Mouse (Mus musculus) limb, embryonic 11.5 days (tissue): Measurements from ENCODE around the gene Olfr124. TPM values are rescaled to one million over a fixed set of nuclear protein-coding genes. Genes with fewer than 3 reads are reported as not detected.

Experiments
- ATAC-seq: fragments of 200-750 bp; cut with Nextera tagmentation; 2 replicates; pipeline ENCODE4 v1.8.0; 2017; ENCODE audit warnings: low read depth; ENCODE audit not compliant: insufficient number of reproducible peaks, low FRiP score, low TSS enrichment
- DNase-seq: peaks from one replicate; pipeline ENCODE4 v3.0.0-alpha.2; 2015; ENCODE audit warnings: low spot score
- H3K27ac ChIP-seq: fragments of 300-500 bp; sonication (generic); replicated peaks from 2 replicates; pipeline ENCODE4 v1.5.1; 2014; ENCODE audit warnings: low read depth, mild to moderate bottlenecking, low read length
- H3K27me3 ChIP-seq: fragments of 300-500 bp; sonication (generic); 2 replicates; pipeline ENCODE4 v1.6.1; 2014; ENCODE audit warnings: mild to moderate bottlenecking, low read length, mixed read lengths; ENCODE audit not compliant: control insufficient read depth, insufficient read depth
- H3K36me3 ChIP-seq: fragments of 300-500 bp; sonication (generic); 2 replicates; pipeline ENCODE4 v1.6.1; 2014; ENCODE audit warnings: mild to moderate bottlenecking, low read length, moderate library complexity, mixed read lengths; ENCODE audit not compliant: control insufficient read depth, insufficient read depth
- H3K4me1 ChIP-seq: fragments of 300-500 bp; sonication (generic); 2 replicates; pipeline ENCODE4 v1.6.1; 2014; ENCODE audit warnings: low read length, mixed read lengths; ENCODE audit not compliant: control insufficient read depth, insufficient read depth
- H3K4me2 ChIP-seq: fragments of 300-500 bp; sonication (generic); 2 replicates; pipeline ENCODE4 v1.6.1; 2014; ENCODE audit warnings: low read depth, mild to moderate bottlenecking, moderate library complexity; ENCODE audit not compliant: severe bottlenecking
- H3K4me3 ChIP-seq: fragments of 300-500 bp; sonication (generic); 2 replicates; pipeline ENCODE4 v1.5.1; 2014; ENCODE audit warnings: low read depth, low read length
- H3K9ac ChIP-seq: fragments of 300-500 bp; sonication (generic); 2 replicates; pipeline ENCODE4 v1.6.1; 2014; ENCODE audit warnings: mild to moderate bottlenecking, low read length
- H3K9me3 ChIP-seq: fragments of 300-500 bp; sonication (generic); 2 replicates; pipeline ENCODE4 v1.6.1; 2016; ENCODE audit warnings: low read length; ENCODE audit not compliant: control insufficient read depth
- WGBS: fragments of 180-500 bp; shearing (Covaris S2); extraction: QIAGEN DNeasy Blood & Tissue Kit; methylation state at CpG from one replicate; pipeline ENCODE4 v1.1.7; 2014; 5-methylcytosine and 5-hydroxymethylcytosine counted together
- polyA plus RNA-seq: library from polyadenylated mRNA; unstranded; fragments of >200 nt; fragmentation: Nextera tagmentation; extraction: Ambion mirVana; gene quantifications from 2 replicates; pipeline ENCODE4 v1.2.1, GENCODE M21; 2014

Gene Olfr124
- polyA plus RNA-seq = not detected in 2 replicates

GRCm38 (mm10) chr17:37799588-37799987 is at the start of gene Olfr124:
TSS of gene Olfr124 (plus strand) at chr17:37799888.
- Histone ChIP-seq H3K4me2 (no peak within 1 kb of the TSS), H3K4me1 (no peaks in the 10 kb centered on the region), H3K36me3 (no peaks in the 10 kb centered on the region), H3K9me3 (peaks cover 3% of the 10 kb centered on the region; the same call in 1 of the 2 replicates), H3K9ac (no peak within 1 kb of the TSS), H3K27ac (no peak within 1 kb of the TSS), H3K4me3 (no peak within 1 kb of the TSS), H3K27me3 (no peaks in the 10 kb centered on the region)
- ATAC-seq = no peak
- no peak for DNase-seq
- WGBS = 90% methylated on average over 3 of the region's 3 CpGs

GRCm38 (mm10) chr17:37768307-37768706 is 31.4 kb upstream of the Olfr124 start, which contains the start of gene Olfr122:
TSS of gene Olfr122 (plus strand) at chr17:37768607.
- WGBS = 87% methylated on average over 4 of the region's 4 CpGs
- H3K27me3 ChIP-seq = no peaks in the 10 kb centered on the region
- no peak within 1 kb of the TSS for H3K9ac ChIP-seq
- DNase-seq (no peak), ATAC-seq (no peak)
- no peak within 1 kb of the TSS for H3K4me3 ChIP-seq
- H3K27ac ChIP-seq = no peak within 1 kb of the TSS
- no peak within 1 kb of the TSS for H3K4me2 ChIP-seq
- H3K4me1 ChIP-seq = no peaks in the 10 kb centered on the region
- no peaks in the 10 kb centered on the region for H3K36me3 ChIP-seq
- no peaks in the 10 kb centered on the region for H3K9me3 ChIP-seq

GRCm38 (mm10) chr17:37793229-37793628 is 6.5 kb upstream of the Olfr124 start, which contains the start of gene Olfr123:
TSS of gene Olfr123 (plus strand) at chr17:37793529.
- H3K27ac ChIP-seq = no peak within 1 kb of the TSS
- no peaks in the 10 kb centered on the region for H3K27me3 ChIP-seq
- H3K9me3 ChIP-seq = peaks cover 3% of the 10 kb centered on the region; the same call in 1 of the 2 replicates
- ATAC-seq = no peak
- no peaks in the 10 kb centered on the region for H3K4me1 ChIP-seq
- no peaks in the 10 kb centered on the region for H3K36me3 ChIP-seq
- H3K4me3 ChIP-seq = no peak within 1 kb of the TSS
- DNase-seq = no peak
- 89% methylated on average over 2 of the region's 2 CpGs for WGBS
- no peak within 1 kb of the TSS for H3K9ac ChIP-seq
- H3K4me2 ChIP-seq = no peak within 1 kb of the TSS

- Histone ChIP-seq H3K27me3 (no peaks in the 10 kb centered on the region), H3K4me1 (no peaks in the 10 kb centered on the region), H3K4me2 (no peak within 1 kb of the TSS), H3K4me3 (no peak within 1 kb of the TSS), H3K27ac (no peak within 1 kb of the TSS), H3K9ac (no peak within 1 kb of the TSS), H3K9me3 (no peaks in the 10 kb centered on the region), H3K36me3 (no peaks in the 10 kb centered on the region)
- DNase-seq (no peak), ATAC-seq (no peak)
These were observed 33.0 kb downstream of the Olfr124 start, which contains the start of gene Olfr125 for GRCm38 (mm10) chr17:37832649-37833048. TSS of gene Olfr125 (plus strand) at chr17:37832949.

- Histone ChIP-seq H3K4me1 (no peaks in the 10 kb centered on the region), H3K9ac (no peak within 1 kb of the TSS), H3K36me3 (no peaks in the 10 kb centered on the region), H3K9me3 (no peaks in the 10 kb centered on the region), H3K27me3 (no peaks in the 10 kb centered on the region), H3K4me2 (no peak within 1 kb of the TSS), H3K4me3 (no peak within 1 kb of the TSS), H3K27ac (no peak within 1 kb of the TSS)
- DNase-seq (no peak), ATAC-seq (no peak)
These were observed 47.5 kb downstream of the Olfr124 start, which contains the start of gene Olfr126 for GRCm38 (mm10) chr17:37847183-37847582. TSS of gene Olfr126 (plus strand) at chr17:37847483.

Other genes starting within 250 kb of the Olfr124 start
- gene Olfr112, start 230.4 kb upstream of the Olfr124 start, polyA plus RNA-seq = not detected in 2 replicates
- not detected in 2 replicates for gene Olfr113, start 222.2 kb upstream of the Olfr124 start, polyA plus RNA-seq
- not detected in 2 replicates for gene Olfr114, start 207.1 kb upstream of the Olfr124 start, polyA plus RNA-seq
- gene Olfr115, start 172.8 kb upstream of the Olfr124 start, polyA plus RNA-seq = not detected in 2 replicates
- gene Olfr116, start 172.7 kb upstream of the Olfr124 start, polyA plus RNA-seq = not detected in 2 replicates
- not detected in 2 replicates for gene Olfr117, start 136.1 kb upstream of the Olfr124 start, polyA plus RNA-seq
- not detected in 2 replicates for gene Olfr118, start 132.9 kb upstream of the Olfr124 start, polyA plus RNA-seq
- gene Olfr119, start 103.3 kb upstream of the Olfr124 start, polyA plus RNA-seq = not detected in 2 replicates
- gene Olfr120, start 78.1 kb upstream of the Olfr124 start, polyA plus RNA-seq = not detected in 2 replicates
- gene Olfr121, start 51.0 kb upstream of the Olfr124 start, polyA plus RNA-seq = not detected in 2 replicates
- gene Olfr122, start 31.3 kb upstream of the Olfr124 start, polyA plus RNA-seq = not detected in 2 replicates
- not detected in 2 replicates for gene Olfr123, start 6.4 kb upstream of the Olfr124 start, polyA plus RNA-seq
- not detected in 2 replicates for gene Olfr125, start 33.1 kb downstream of the Olfr124 start, polyA plus RNA-seq
- gene Olfr126, start 47.6 kb downstream of the Olfr124 start, polyA plus RNA-seq = not detected in 2 replicates
- not detected in 2 replicates for gene Olfr127, start 100.5 kb downstream of the Olfr124 start, polyA plus RNA-seq
- gene Olfr128, start 120.7 kb downstream of the Olfr124 start, polyA plus RNA-seq = not detected in 2 replicates
- not detected in 2 replicates for gene Olfr761, start 153.2 kb downstream of the Olfr124 start, polyA plus RNA-seq